14 mouse cellular contexts compared by ENCODE assay signal in the genomic region with DNA sequence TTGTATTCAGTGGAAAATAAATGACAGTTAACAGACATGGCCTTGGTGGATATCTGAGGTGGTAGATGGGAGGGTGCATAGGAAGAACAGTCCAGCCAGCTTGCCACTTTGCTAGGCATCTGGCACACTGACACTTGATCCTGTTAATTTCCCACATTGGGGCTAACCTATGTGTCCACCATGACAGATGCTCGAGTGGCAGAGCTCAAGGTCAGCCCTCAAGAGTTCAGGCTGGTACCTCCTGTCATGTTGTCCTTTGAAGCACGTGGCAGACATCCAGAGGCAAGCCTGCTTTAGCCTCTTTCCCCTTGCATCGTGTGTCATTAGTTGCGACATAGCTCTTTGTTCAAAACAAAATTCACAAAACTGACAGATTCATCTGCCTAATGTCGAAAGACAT.
A peak's percentile ranks its signal among the peaks of the same experiment; 100 is the strongest.
DNase-seq lines count a peak whose midpoint lies in the region; ATAC-seq lines count a peak whose summit lies in the region.
"Had no signal": no experiment of that assay in that cellular context is flagged by ENCODE, and none has a peak within 500 bp of the region (broad histone marks: within the 10 kb centered on the region; RNA-seq: fewer than 3 reads in every experiment).

No protein-coding gene starts in this region.

- no peaks in the 10 kb centered on the region for H3K9me3 ChIP-seq in forebrain, embryonic 14.5 days (replicated peaks; ENCODE audit: control insufficient read depth, low read length)
- H3K9me3 ChIP-seq in midbrain, embryonic 14.5 days (ENCODE audit: control insufficient read depth, low read length) = no peaks in the 10 kb centered on the region
- no peaks in the 10 kb centered on the region for H3K9me3 ChIP-seq in intestine, embryonic 16.5 days (ENCODE audit: control insufficient read depth, low read length)
- H3K9me3 ChIP-seq: embryonic facial prominence, embryonic 13.5 days had no signal

- no peaks in the 10 kb centered on the region for H3K4me1 ChIP-seq in forebrain, embryonic 14.5 days (ENCODE audit: control insufficient read depth, insufficient read depth, low read length)
- 0 out of 2 replicates have a peak, but pooled peaks cover 3% of the 10 kb centered on the region for H3K4me1 ChIP-seq in midbrain, embryonic 14.5 days (ENCODE audit: control insufficient read depth, insufficient read depth, low read length)
- H3K4me1 ChIP-seq in intestine, embryonic 16.5 days (ENCODE audit: control insufficient read depth, insufficient read depth, low read length) = no peaks in the 10 kb centered on the region
- H3K4me1 ChIP-seq: embryonic facial prominence, embryonic 13.5 days had no signal

- DNase-seq in gastrocnemius, postnatal 25 days = peak; percentile 6
- no peak for DNase-seq in gastrocnemius, postnatal 4 days (ENCODE audit: low spot score in 2 of 2)
- DNase-seq in adrenal gland, adult 8-10 months = peak; percentile 60
- peak; percentile 61 for DNase-seq in forebrain, embryonic 14.5 days (ENCODE audit: low spot score)
- DNase-seq in midbrain, embryonic 14.5 days = peak; percentile 35
- DNase-seq in heart, postnatal 14 days = no peak
- DNase-seq: cerebellum, adult 18-20 months; liver, postnatal 0 days; thymus, postnatal 14 days had no signal

- 48% methylated on average over 5 of the region's 5 CpGs for WGBS in forebrain, embryonic 14.5 days
- 52% methylated on average over 5 of the region's 5 CpGs for WGBS in midbrain, embryonic 14.5 days
- WGBS in intestine, embryonic 16.5 days = 56% methylated on average over 5 of the region's 5 CpGs

- no peak overlapping the region for H3K4me2 ChIP-seq in forebrain, embryonic 14.5 days (ENCODE audit: low read length)
- H3K4me2 ChIP-seq in midbrain, embryonic 14.5 days (ENCODE audit: low read length) = no peak overlapping the region
- H3K4me2 ChIP-seq in intestine, embryonic 16.5 days (ENCODE audit: low read depth, low read length) = no peak overlapping the region
- H3K4me2 ChIP-seq: embryonic facial prominence, embryonic 13.5 days had no signal

- H3K27me3 ChIP-seq in forebrain, embryonic 14.5 days (replicated peaks; ENCODE audit: control insufficient read depth, insufficient read depth, low read length) = no peaks in the 10 kb centered on the region
- no peaks in the 10 kb centered on the region for H3K27me3 ChIP-seq in midbrain, embryonic 14.5 days (ENCODE audit: control insufficient read depth, insufficient read depth, low read length)
- H3K27me3 ChIP-seq in intestine, embryonic 16.5 days (replicated peaks; ENCODE audit: control insufficient read depth, insufficient read depth, low read length) = no peaks in the 10 kb centered on the region
- H3K27me3 ChIP-seq: embryonic facial prominence, embryonic 13.5 days had no signal

- intact Hi-C loops in heart, postnatal 14 days (cut with DNase I) = no loop called here

- H3K9ac ChIP-seq in forebrain, embryonic 14.5 days (ENCODE audit: low read length) = no peak overlapping the region
- no peak overlapping the region for H3K9ac ChIP-seq in midbrain, embryonic 14.5 days (replicated peaks; ENCODE audit: low read length)
- H3K9ac ChIP-seq in intestine, embryonic 16.5 days (ENCODE audit: low read depth, low read length) = no peak overlapping the region
- H3K9ac ChIP-seq: embryonic facial prominence, embryonic 13.5 days; liver, postnatal 0 days had no signal

- H3K36me3 ChIP-seq in forebrain, embryonic 14.5 days (ENCODE audit: control insufficient read depth, insufficient read depth, low read length) = no peaks in the 10 kb centered on the region
- no peaks in the 10 kb centered on the region for H3K36me3 ChIP-seq in midbrain, embryonic 14.5 days (ENCODE audit: control insufficient read depth, insufficient read depth, low read length)
- no peaks in the 10 kb centered on the region for H3K36me3 ChIP-seq in intestine, embryonic 16.5 days (ENCODE audit: control insufficient read depth, insufficient read depth, low read length)
- H3K36me3 ChIP-seq: embryonic facial prominence, embryonic 13.5 days had no signal

- peak; percentile 81 for ATAC-seq in forebrain, embryonic 14.5 days
- no peak; the same call in 1 of the 2 replicates for ATAC-seq in midbrain, embryonic 14.5 days (ENCODE audit: low FRiP score, low TSS enrichment)
- no peak for ATAC-seq in intestine, embryonic 16.5 days
- no peak for ATAC-seq in CD4-positive, CD25-positive, alpha-beta regulatory T cell, adult 4 months
- ATAC-seq: intestine, postnatal 0 days; liver, postnatal 0 days had no signal

- no peak overlapping the region for H3K27ac ChIP-seq in forebrain, embryonic 14.5 days (ENCODE audit: low read depth, low read length)
- peak overlapping the region; percentile 20; the same call in 1 of the 2 replicates for H3K27ac ChIP-seq in midbrain, embryonic 14.5 days (replicated peaks; ENCODE audit: low read depth, low read length)
- no peak overlapping the region for H3K27ac ChIP-seq in intestine, embryonic 16.5 days (ENCODE audit: low read length)
- H3K27ac ChIP-seq: embryonic facial prominence, embryonic 13.5 days; macrophage had no signal

- H3K4me3 ChIP-seq in forebrain, embryonic 14.5 days (ENCODE audit: low read depth, low read length) = no peak overlapping the region
- H3K4me3 ChIP-seq in midbrain, embryonic 14.5 days (replicated peaks; ENCODE audit: low read depth, low read length) = no peak overlapping the region
- no peak overlapping the region for H3K4me3 ChIP-seq in intestine, embryonic 16.5 days (ENCODE audit: low read length)
- H3K4me3 ChIP-seq: embryonic facial prominence, embryonic 13.5 days had no signal

Comparison
In these comparisons a context has a peak if more than half of its experiments do, and no peak if none do; other contexts are left out.
1. DNase-seq: peak in gastrocnemius, postnatal 25 days (single experiment), adrenal gland, adult 8-10 months (single experiment), forebrain, embryonic 14.5 days (single experiment) and midbrain, embryonic 14.5 days (single experiment); none in gastrocnemius, postnatal 4 days (0 of 2) and heart, postnatal 14 days (0 of 2).